Mouse (Mus musculus): ENCODE measurements around the gene Fosb. TPM values are rescaled to one million over a fixed set of nuclear protein-coding genes. Genes with fewer than 3 reads are reported as not detected.

Fosb gene
- polyA plus RNA-seq, 1 experiment from 2014 or later, result 0.22 TPM

DNA sequence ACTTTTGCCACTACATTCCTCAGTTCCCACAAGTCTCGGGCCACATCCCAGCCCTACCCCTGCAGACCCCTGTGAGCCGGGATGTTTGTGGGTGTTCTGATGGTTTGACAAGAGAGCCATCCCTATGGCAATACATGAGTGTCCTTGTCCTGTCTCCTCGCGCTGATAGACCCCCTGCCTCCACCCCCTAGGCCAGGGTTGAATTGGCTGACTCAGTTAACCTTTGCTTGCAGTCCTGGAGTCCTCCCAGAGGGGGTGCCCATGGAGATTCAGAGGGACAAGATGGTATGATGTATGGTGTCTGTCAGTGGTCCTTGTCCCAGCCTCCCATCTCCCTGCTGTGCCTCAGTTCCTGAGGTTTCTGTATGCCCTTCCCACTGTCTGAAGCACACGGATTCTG is 4.2 kb upstream of the Fosb start:
- WGBS, result 41% methylated on average over 5 of the region's 5 CpGs
- Histone ChIP-seq H3K27ac (replicated peaks in 1 of 2; ENCODE audit: control insufficient read depth in 1 of 2, insufficient read depth in 1 of 2, low read depth in 2 of 2, low read length in 2 of 2) (no peak overlapping the region), H3K4me3 (ENCODE audit: control insufficient read depth in 1 of 2, insufficient read depth in 1 of 2, low read depth in 1 of 2, low read length in 2 of 2) (no peak overlapping the region), H3K4me2 (ENCODE audit: low read length) (no peak overlapping the region), H3K9me3 (ENCODE audit: control insufficient read depth, low read length) (no peaks in the 10 kb centered on the region), H3K9ac (ENCODE audit: low read length) (no peak overlapping the region), H3K4me1 (ENCODE audit: control insufficient read depth in 2 of 2, insufficient read depth in 2 of 2, low read length in 2 of 2) (peaks cover 7 to 13% of the 10 kb centered on the region in 2 experiments), H3K27me3 (ENCODE audit: control insufficient read depth, insufficient read depth, low read length) (no peaks in the 10 kb centered on the region), H3K36me3 (ENCODE audit: control insufficient read depth, insufficient read depth, low read length) (no peaks in the 10 kb centered on the region)
- no peak for ATAC-seq (ENCODE audit: insufficient number of reproducible peaks, insufficient read depth, low FRiP score, low read depth)

DNA sequence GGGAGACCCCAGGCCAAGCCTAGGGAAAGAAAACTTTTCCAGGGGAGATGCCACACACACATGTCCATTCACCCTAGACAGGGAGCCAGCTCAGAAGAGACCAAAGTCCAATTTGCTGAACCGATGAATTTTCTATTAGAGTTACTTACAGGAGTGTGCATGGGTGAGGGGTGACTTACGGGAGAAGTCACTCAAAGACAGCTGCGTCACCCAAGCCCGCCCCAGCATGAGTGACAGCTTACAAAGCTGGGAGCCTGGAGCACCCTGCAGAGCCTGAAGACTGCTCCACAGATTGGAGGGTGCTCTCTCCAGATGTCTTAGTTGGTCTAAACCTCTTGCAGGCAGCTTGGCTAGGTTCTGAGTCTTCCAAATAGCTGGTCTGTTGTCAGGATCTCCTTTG is 2.1 kb upstream of the Fosb start:
- Histone ChIP-seq H3K4me1 (ENCODE audit: control insufficient read depth in 2 of 2, insufficient read depth in 2 of 2, low read length in 2 of 2) (peaks cover 10 to 18% of the 10 kb centered on the region in 2 experiments), H3K27me3 (ENCODE audit: control insufficient read depth, insufficient read depth, low read length) (peaks cover under 1% of the 10 kb centered on the region), H3K27ac (replicated peaks in 1 of 2; ENCODE audit: control insufficient read depth in 1 of 2, insufficient read depth in 1 of 2, low read depth in 2 of 2, low read length in 2 of 2) (no peak overlapping the region), H3K36me3 (ENCODE audit: control insufficient read depth, insufficient read depth, low read length) (no peaks in the 10 kb centered on the region), H3K9ac (ENCODE audit: low read length) (no peak overlapping the region), H3K4me2 (ENCODE audit: low read length) (no peak overlapping the region), H3K9me3 (ENCODE audit: control insufficient read depth, low read length) (no peaks in the 10 kb centered on the region), H3K4me3 (ENCODE audit: control insufficient read depth in 1 of 2, insufficient read depth in 1 of 2, low read depth in 1 of 2, low read length in 2 of 2) (no peak overlapping the region)
- ATAC-seq (ENCODE audit: insufficient number of reproducible peaks, insufficient read depth, low FRiP score, low read depth), result no peak
- 38% methylated on average over 4 of the region's 4 CpGs for WGBS

DNA sequence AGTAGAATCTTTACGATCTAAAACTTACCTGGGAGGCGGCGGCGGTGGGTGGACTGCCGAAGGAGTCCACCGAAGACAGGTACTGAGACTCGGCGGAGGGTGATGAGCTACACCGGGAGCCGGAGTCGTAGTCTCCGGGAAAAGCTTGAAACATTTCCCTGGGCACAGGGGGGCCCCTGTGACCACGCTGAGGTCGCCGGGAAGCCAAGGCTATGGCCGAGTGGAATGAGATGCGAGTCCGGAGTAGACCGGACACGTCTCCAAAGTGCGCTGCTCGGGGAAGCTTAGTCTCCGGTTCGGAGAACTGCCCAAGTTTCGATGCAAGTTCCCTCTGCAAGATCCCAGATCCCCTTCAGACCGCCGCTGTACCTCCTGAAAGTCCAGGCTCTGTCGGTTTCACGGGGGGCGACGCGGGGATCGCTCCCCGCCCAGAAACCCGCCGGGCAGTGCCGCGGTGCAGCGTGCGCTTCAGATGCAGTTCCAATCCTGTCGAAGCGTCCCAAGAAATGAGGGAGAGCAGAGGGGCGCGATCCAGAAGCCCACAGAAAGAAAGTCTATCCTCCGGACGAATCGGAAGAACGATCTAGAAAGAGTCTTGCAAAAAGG is 470 bp downstream of the Fosb start:
- Histone ChIP-seq H3K27ac (replicated peaks in 1 of 2; ENCODE audit: control insufficient read depth in 1 of 2, insufficient read depth in 1 of 2, low read depth in 2 of 2, low read length in 2 of 2) (no peak overlapping the region; a peak in 1 of 4 replicates), H3K4me3 (ENCODE audit: control insufficient read depth in 1 of 2, insufficient read depth in 1 of 2, low read depth in 1 of 2, low read length in 2 of 2) (peak overlapping the region; percentile 60 to 69), H3K27me3 (ENCODE audit: control insufficient read depth, insufficient read depth, low read length) (peaks cover 27% of the 10 kb centered on the region), H3K9ac (ENCODE audit: low read length) (peak overlapping the region; percentile 73), H3K4me1 (ENCODE audit: control insufficient read depth in 2 of 2, insufficient read depth in 2 of 2, low read length in 2 of 2) (peaks cover 9 to 25% of the 10 kb centered on the region in 2 experiments), H3K36me3 (ENCODE audit: control insufficient read depth, insufficient read depth, low read length) (no peaks in the 10 kb centered on the region), H3K9me3 (ENCODE audit: control insufficient read depth, low read length) (no peaks in the 10 kb centered on the region), H3K4me2 (ENCODE audit: low read length) (peak overlapping the region; percentile 99)
- no peak for ATAC-seq (ENCODE audit: insufficient number of reproducible peaks, insufficient read depth, low FRiP score, low read depth)
- under 1% methylated on average over 48 of the region's 48 CpGs for WGBS

DNA sequence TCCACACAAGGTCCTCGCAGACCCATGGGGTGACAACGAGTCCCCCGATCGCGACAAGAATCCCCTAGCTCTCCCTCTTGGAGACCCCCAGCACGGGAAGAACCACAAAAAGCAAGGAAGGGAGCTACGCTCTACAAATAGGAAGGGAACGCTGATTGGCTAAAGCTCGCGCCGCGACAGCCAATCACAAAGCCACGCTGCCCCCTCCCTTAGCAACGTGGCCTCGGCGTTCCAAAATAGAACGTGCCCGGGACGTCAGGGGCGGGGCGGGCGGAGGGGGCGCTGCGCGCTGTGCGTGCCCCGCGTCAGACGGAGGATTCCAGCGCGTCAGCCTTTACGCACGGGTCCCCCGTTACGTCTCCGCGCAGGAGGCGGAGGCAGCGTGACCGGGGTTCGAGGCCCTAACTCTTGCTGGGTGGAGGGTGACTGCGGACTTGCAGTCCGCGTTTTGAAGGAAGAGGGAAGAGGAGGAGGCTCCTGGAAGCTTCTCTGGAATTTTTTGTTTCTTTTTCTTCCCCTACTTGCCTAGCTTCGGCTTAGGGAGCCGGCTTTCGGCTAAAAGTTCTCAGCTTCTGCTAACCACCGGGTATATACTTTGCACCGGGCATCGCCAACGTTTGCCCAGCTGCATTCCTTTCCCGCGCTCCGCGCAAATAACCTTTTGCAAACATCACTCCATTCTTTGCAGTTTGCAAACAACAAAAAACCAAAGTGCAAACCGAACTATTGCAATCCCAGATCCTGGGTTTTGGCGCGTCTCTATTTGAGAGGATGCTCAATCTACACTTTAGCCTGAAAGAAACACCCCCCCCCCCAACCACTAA is 1.2 kb downstream of the Fosb start:
- WGBS, result 1% methylated on average over 58 of the region's 58 CpGs
- H3K4me2 ChIP-seq (ENCODE audit: low read length), result peak overlapping the region; percentile 99
- H3K4me3 ChIP-seq (ENCODE audit: control insufficient read depth in 1 of 2, insufficient read depth in 1 of 2, low read depth in 1 of 2, low read length in 2 of 2), result peak overlapping the region; percentile 67 to 69
- peak overlapping the region; percentile 71 to 78 for H3K27ac ChIP-seq (replicated peaks in 1 of 2; ENCODE audit: control insufficient read depth in 1 of 2, insufficient read depth in 1 of 2, low read depth in 2 of 2, low read length in 2 of 2)
- peak overlapping the region; percentile 73 for H3K9ac ChIP-seq (ENCODE audit: low read length)
- peaks cover 9 to 32% of the 10 kb centered on the region in 2 experiments for H3K4me1 ChIP-seq (ENCODE audit: control insufficient read depth in 2 of 2, insufficient read depth in 2 of 2, low read length in 2 of 2)
- H3K27me3 ChIP-seq (ENCODE audit: control insufficient read depth, insufficient read depth, low read length), result peaks cover 34% of the 10 kb centered on the region
- no peaks in the 10 kb centered on the region for H3K36me3 ChIP-seq (ENCODE audit: control insufficient read depth, insufficient read depth, low read length)
- no peaks in the 10 kb centered on the region for H3K9me3 ChIP-seq (ENCODE audit: control insufficient read depth, low read length)
- peak; percentile 79 for ATAC-seq (ENCODE audit: insufficient number of reproducible peaks, insufficient read depth, low FRiP score, low read depth)

DNA sequence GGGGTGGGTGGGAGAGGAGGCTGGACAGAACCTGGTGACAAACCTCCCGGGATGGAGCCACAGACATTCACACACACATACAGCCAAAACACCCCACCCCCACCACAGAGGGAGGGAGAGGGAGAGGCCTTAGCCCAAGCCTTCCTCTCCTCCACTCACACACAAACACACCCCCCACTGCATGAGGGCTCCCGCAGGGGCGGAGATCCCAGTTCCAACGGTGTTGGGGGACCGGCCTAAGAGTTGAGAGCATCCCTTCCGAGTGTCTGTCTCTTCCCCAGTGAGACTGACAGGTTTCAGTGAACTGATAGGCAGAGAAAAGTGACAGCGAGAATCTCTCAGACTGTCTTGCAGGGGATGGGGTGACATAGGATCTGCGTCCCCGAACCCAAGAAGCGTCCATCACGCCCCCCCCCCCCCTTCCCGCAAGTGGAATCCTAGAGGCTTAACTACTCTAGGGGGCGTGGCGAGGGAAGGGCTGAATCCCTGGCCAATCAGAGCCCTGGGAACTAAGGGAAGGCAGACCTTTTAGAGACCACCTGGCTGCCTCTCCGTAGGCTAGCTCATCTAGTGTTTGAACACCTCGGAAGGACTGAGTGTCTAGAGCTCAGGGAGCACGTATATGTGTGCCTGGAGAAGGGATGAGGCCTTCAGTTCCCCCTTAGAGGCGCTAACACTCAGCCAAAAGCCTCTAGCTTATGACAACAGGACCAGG is 2.0 kb downstream of the Fosb start:
- H3K27me3 ChIP-seq (ENCODE audit: control insufficient read depth, insufficient read depth, low read length), result peaks cover 41% of the 10 kb centered on the region
- no peaks in the 10 kb centered on the region for H3K36me3 ChIP-seq (ENCODE audit: control insufficient read depth, insufficient read depth, low read length)
- H3K4me2 ChIP-seq (ENCODE audit: low read length), result peak overlapping the region; percentile 99
- peak overlapping the region; percentile 73 for H3K9ac ChIP-seq (ENCODE audit: low read length)
- no peaks in the 10 kb centered on the region for H3K9me3 ChIP-seq (ENCODE audit: control insufficient read depth, low read length)
- H3K27ac ChIP-seq (replicated peaks in 1 of 2; ENCODE audit: control insufficient read depth in 1 of 2, insufficient read depth in 1 of 2, low read depth in 2 of 2, low read length in 2 of 2), result peak overlapping the region; percentile 71 to 78
- WGBS, result 1% methylated on average over 18 of the region's 18 CpGs
- peak; percentile 45 for ATAC-seq (ENCODE audit: insufficient number of reproducible peaks, insufficient read depth, low FRiP score, low read depth)
- H3K4me1 ChIP-seq (ENCODE audit: control insufficient read depth in 2 of 2, insufficient read depth in 2 of 2, low read length in 2 of 2), result peaks cover 9 to 35% of the 10 kb centered on the region in 2 experiments
- H3K4me3 ChIP-seq (ENCODE audit: control insufficient read depth in 1 of 2, insufficient read depth in 1 of 2, low read depth in 1 of 2, low read length in 2 of 2), result peak overlapping the region; percentile 67 to 69

DNA sequence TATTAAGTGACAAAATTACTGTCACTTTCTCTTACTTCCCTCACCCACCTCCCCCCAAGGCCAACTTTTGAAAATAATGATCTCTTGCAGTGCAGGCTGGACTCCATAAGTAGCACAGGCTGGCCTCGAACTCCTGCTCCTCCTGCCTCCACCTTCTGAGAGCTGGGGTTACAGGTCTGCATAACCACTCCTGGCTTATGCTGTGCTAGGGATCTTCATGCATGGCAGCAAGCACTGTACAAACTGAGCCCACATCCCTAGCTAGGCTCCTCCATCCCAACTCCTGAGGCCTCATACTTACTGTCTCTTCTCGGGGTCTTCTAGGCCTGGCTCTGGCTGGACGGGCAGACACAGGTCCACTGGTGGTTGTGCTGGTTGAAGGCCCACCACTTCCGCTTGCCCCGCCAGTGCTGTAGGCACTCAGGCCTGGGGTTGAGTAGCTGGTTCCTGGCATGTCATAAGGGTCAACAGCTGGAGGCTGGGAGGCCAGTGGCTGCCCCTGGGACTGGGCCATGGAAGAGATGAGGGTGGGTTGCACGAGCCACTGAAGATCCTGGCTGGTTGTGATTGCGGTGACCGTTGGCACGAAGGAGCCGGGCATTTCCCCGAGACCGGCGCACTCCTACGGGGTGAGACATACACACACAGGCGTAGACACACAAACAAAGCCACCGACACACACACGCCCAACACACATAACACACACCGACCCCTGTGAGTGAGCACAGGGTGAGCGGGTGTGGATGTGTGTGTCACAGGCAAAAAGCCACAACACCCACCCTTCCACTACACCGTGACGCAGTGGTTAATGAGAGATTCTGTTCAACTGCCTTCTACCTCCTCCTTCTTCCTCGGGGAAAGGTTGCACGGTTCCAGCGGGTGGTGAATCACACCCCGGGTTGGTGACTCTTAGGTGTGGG is 2.8 kb downstream of the Fosb start:
- Histone ChIP-seq H3K4me2 (ENCODE audit: low read length) (0 out of 2 replicates have a peak overlapping the region, but pooled peaks have one; percentile 99), H3K4me1 (ENCODE audit: control insufficient read depth in 2 of 2, insufficient read depth in 2 of 2, low read length in 2 of 2) (peaks cover 9 to 35% of the 10 kb centered on the region in 2 experiments), H3K27me3 (ENCODE audit: control insufficient read depth, insufficient read depth, low read length) (peaks cover 50% of the 10 kb centered on the region), H3K4me3 (ENCODE audit: control insufficient read depth in 1 of 2, insufficient read depth in 1 of 2, low read depth in 1 of 2, low read length in 2 of 2) (no peak overlapping the region), H3K27ac (replicated peaks in 1 of 2; ENCODE audit: control insufficient read depth in 1 of 2, insufficient read depth in 1 of 2, low read depth in 2 of 2, low read length in 2 of 2) (no peak overlapping the region), H3K36me3 (ENCODE audit: control insufficient read depth, insufficient read depth, low read length) (no peaks in the 10 kb centered on the region), H3K9ac (ENCODE audit: low read length) (no peak overlapping the region), H3K9me3 (ENCODE audit: control insufficient read depth, low read length) (no peaks in the 10 kb centered on the region)
- ATAC-seq (ENCODE audit: insufficient number of reproducible peaks, insufficient read depth, low FRiP score, low read depth), result no peak
- WGBS, result 65% methylated on average over 25 of the region's 25 CpGs
